In the genomic region with DNA sequence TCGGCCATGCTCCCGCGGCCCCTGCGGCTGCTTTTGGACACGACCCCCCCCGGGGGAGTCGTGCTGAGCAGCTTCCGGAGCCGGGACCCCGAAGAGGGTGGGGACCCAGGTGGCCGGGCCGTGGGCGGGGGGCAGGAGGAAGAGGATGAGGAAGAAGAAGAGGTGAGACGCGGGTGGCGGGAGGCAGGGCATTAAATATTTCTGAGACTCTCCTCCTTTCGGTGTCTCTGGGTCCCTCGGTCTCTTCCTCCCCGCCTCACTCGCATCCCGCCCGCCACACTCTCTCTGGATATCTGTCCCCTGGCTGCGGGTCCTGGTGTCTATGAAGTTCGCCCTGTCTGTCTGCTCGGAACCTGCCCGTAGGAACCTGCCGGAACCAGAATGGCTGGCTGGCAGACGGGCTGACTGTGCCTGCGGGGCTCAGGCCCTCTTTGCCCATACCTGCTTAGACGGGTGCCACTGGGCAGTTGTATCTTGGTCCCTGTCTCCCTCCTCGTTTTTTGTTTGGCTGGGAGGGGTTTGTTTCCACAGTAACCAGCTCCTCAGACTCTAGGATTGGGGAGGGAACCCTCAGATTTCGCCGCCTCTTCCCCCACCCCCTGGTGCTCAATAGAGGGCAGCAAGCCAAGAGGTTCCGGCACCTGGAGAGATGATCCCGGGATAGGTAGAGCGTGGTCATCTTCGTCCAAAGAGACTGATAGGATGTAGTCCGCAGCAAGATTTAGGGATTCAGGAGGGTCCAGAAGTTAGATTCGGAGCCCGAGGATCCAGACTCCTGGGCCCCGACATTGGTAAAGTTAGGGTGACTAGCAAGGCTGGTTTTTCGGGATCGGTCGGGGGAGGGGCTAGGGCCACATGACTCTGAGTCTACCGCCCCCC, we compare ENCODE assay signal across 8 mouse cellular contexts. TPM values are rescaled to one million over a fixed set of nuclear protein-coding genes. Genes with fewer than 3 reads are reported as not detected.
DNase-seq lines count a peak whose midpoint lies in the region; ATAC-seq and TF ChIP-seq lines count a peak whose summit lies in the region.

No protein-coding gene starts in this region.

- no peak for TF ChIP-seq EP300 in lung, postnatal 0 days (IDR thresholded peaks at IDR 0.05)

- ATAC-seq in CD4-positive, CD25-positive, alpha-beta regulatory T cell, adult 4 months = peak; percentile 26
- ATAC-seq in activated CD4-positive, CD25-positive, alpha-beta regulatory T cell, adult 4 months = peak; percentile 34
- ATAC-seq in embryonic facial prominence, embryonic 13.5 days (ENCODE audit: insufficient number of reproducible peaks, insufficient read depth, low FRiP score, low TSS enrichment, low read depth) = no peak
- ATAC-seq in lung, postnatal 0 days = peak; percentile 34

- H3K27me3 ChIP-seq in embryonic facial prominence, embryonic 13.5 days = no peaks in the 10 kb centered on the region
- no peaks in the 10 kb centered on the region for H3K27me3 ChIP-seq in lung, postnatal 0 days (replicated peaks; ENCODE audit: insufficient read depth, low read length)

- WGBS in embryonic facial prominence, embryonic 13.5 days = 1% methylated on average over 45 of the region's 45 CpGs
- 2% methylated on average over 44 of the region's 45 CpGs for WGBS in lung, postnatal 0 days

- intact Hi-C loops in heart, postnatal 14 days (cut with DNase I) = no loop called here

- peak overlapping the region; percentile 99 for H3K4me2 ChIP-seq in embryonic facial prominence, embryonic 13.5 days
- peak overlapping the region; percentile 100 for H3K4me2 ChIP-seq in lung, postnatal 0 days (replicated peaks; ENCODE audit: low read depth, low read length)

- no peak for TF ChIP-seq CTCF in lung, postnatal 0 days (IDR thresholded peaks at IDR 0.05)

- H3K4me3 ChIP-seq in embryonic facial prominence, embryonic 13.5 days = peak overlapping the region; percentile 92
- H3K4me3 ChIP-seq in lung, postnatal 0 days (ENCODE audit: low read depth, low read length) = peak overlapping the region; percentile 82

- H3K4me1 ChIP-seq in embryonic facial prominence, embryonic 13.5 days = peaks cover 18% of the 10 kb centered on the region
- H3K4me1 ChIP-seq in lung, postnatal 0 days (ENCODE audit: insufficient read depth, low read depth, low read length) = 0 out of 2 replicates have a peak, but pooled peaks cover 5% of the 10 kb centered on the region

- H3K9me3 ChIP-seq in embryonic facial prominence, embryonic 13.5 days = no peaks in the 10 kb centered on the region
- H3K9me3 ChIP-seq in lung, postnatal 0 days (ENCODE audit: low read length) = no peaks in the 10 kb centered on the region

- DNase-seq in heart, postnatal 14 days = peak; percentile 51 to 55
- peak; percentile 59 to 69 for DNase-seq in kidney, postnatal 4 days
- peak; percentile 66 for DNase-seq in lung, postnatal 0 days (ENCODE audit: low spot score)
- peak; percentile 56 for DNase-seq in ovary, postnatal 36 days (ENCODE audit: low spot score)
- no peak for DNase-seq in gastrocnemius, adult 8-10 months (ENCODE audit: low spot score in 2 of 2)

- peak overlapping the region; percentile 89 for H3K9ac ChIP-seq in embryonic facial prominence, embryonic 13.5 days
- H3K9ac ChIP-seq in lung, postnatal 0 days (replicated peaks; ENCODE audit: low read depth) = peak overlapping the region; percentile 83

- H3K27ac ChIP-seq in embryonic facial prominence, embryonic 13.5 days = peak overlapping the region; percentile 95
- peak overlapping the region; percentile 95 for H3K27ac ChIP-seq in lung, postnatal 0 days (ENCODE audit: low read length)

- peaks cover 52% of the 10 kb centered on the region for H3K36me3 ChIP-seq in embryonic facial prominence, embryonic 13.5 days
- H3K36me3 ChIP-seq in lung, postnatal 0 days (ENCODE audit: insufficient read depth, low read length) = peaks cover 20% of the 10 kb centered on the region

RNA-seq across cellular contexts. Expression of a gene that starts 1.2 kb away (rescaled TPM):
- 10 to 100 TPM; 30.2 to 31.4 TPM for polyA plus RNA-seq in CD4-positive, CD25-positive, alpha-beta regulatory T cell, adult 4 months (2017; shearing (Covaris generic))
- 10 to 100 TPM; 26.5 to 34.3 TPM for polyA plus RNA-seq in activated CD4-positive, CD25-positive, alpha-beta regulatory T cell, adult 4 months (2017; shearing (Covaris generic))
- 61.2 and 63.7 TPM in 2 replicates for polyA plus RNA-seq in embryonic facial prominence, embryonic 13.5 days (2015; fragmentation: Nextera tagmentation; extraction: Ambion mirVana)
- 10 to 100 TPM; 54.7 to 58.6 TPM for total RNA-seq in heart, postnatal 14 days (2021)
- 39.0 and 45.2 TPM in 2 replicates for polyA plus RNA-seq in lung, postnatal 0 days (2015; fragmentation: Nextera tagmentation; extraction: Ambion mirVana)
- total RNA-seq in gastrocnemius, adult 8-10 months (2022) = 10 to 100 TPM; 20.3 to 26.3 (median 23.6) TPM

RNA-seq across cellular contexts. Expression of a gene that starts 9.6 kb away (rescaled TPM):
- polyA plus RNA-seq in CD4-positive, CD25-positive, alpha-beta regulatory T cell, adult 4 months (2017; shearing (Covaris generic)) = 100 to 1,000 TPM; 121 to 141 TPM
- polyA plus RNA-seq in activated CD4-positive, CD25-positive, alpha-beta regulatory T cell, adult 4 months (2017; shearing (Covaris generic)) = 100 to 1,000 TPM; 113 to 146 TPM
- polyA plus RNA-seq in embryonic facial prominence, embryonic 13.5 days (2015; fragmentation: Nextera tagmentation; extraction: Ambion mirVana) = 176 and 190 TPM in 2 replicates
- 10 to 100 TPM; 62.7 to 73.7 TPM for total RNA-seq in heart, postnatal 14 days (2021)
- polyA plus RNA-seq in lung, postnatal 0 days (2015; fragmentation: Nextera tagmentation; extraction: Ambion mirVana) = 99.7 and 103 TPM in 2 replicates
- total RNA-seq in gastrocnemius, adult 8-10 months (2022) = 10 to 100 TPM; 56.4 to 69.1 (median 64.0) TPM

RNA-seq across cellular contexts. Expression of a gene that starts 9.9 kb away (rescaled TPM):
- polyA plus RNA-seq in CD4-positive, CD25-positive, alpha-beta regulatory T cell, adult 4 months (2017; shearing (Covaris generic)) = 10 to 100 TPM; 11.5 to 14.3 TPM
- 10 to 100 TPM; 11.8 to 16.6 TPM for polyA plus RNA-seq in activated CD4-positive, CD25-positive, alpha-beta regulatory T cell, adult 4 months (2017; shearing (Covaris generic))
- polyA plus RNA-seq in embryonic facial prominence, embryonic 13.5 days (2015; fragmentation: Nextera tagmentation; extraction: Ambion mirVana) = 36.2 and 40.7 TPM in 2 replicates
- 10 to 100 TPM; 10.4 to 11.5 TPM for total RNA-seq in heart, postnatal 14 days (2021)
- 8.8 TPM in 2 replicates for polyA plus RNA-seq in lung, postnatal 0 days (2015; fragmentation: Nextera tagmentation; extraction: Ambion mirVana)
- 10 to 100 TPM in 1 of 4 experiments, 1 to 10 TPM in 3; 7.8 to 11.5 (median 8.7) TPM for total RNA-seq in gastrocnemius, adult 8-10 months (2022)

RNA-seq across cellular contexts. Expression of a gene that starts 14.8 kb away (rescaled TPM):
- 1 to 10 TPM; 3.6 to 3.8 TPM for polyA plus RNA-seq in CD4-positive, CD25-positive, alpha-beta regulatory T cell, adult 4 months (2017; shearing (Covaris generic))
- 1 to 10 TPM; 4.1 to 4.7 TPM for polyA plus RNA-seq in activated CD4-positive, CD25-positive, alpha-beta regulatory T cell, adult 4 months (2017; shearing (Covaris generic))
- polyA plus RNA-seq in embryonic facial prominence, embryonic 13.5 days (2015; fragmentation: Nextera tagmentation; extraction: Ambion mirVana) = 15.4 and 17.6 TPM in 2 replicates
- 10 to 100 TPM; 16.8 to 20.3 TPM for total RNA-seq in heart, postnatal 14 days (2021)
- 16.6 and 17.0 TPM in 2 replicates for polyA plus RNA-seq in lung, postnatal 0 days (2015; fragmentation: Nextera tagmentation; extraction: Ambion mirVana)
- total RNA-seq in gastrocnemius, adult 8-10 months (2022) = 10 to 100 TPM; 14.5 to 18.7 (median 17.1) TPM

RNA-seq across cellular contexts. Expression of a gene that starts 14.8 kb away (rescaled TPM):
- 100 to 1,000 TPM; 348 to 555 TPM for polyA plus RNA-seq in CD4-positive, CD25-positive, alpha-beta regulatory T cell, adult 4 months (2017; shearing (Covaris generic))
- 100 to 1,000 TPM; 299 to 436 TPM for polyA plus RNA-seq in activated CD4-positive, CD25-positive, alpha-beta regulatory T cell, adult 4 months (2017; shearing (Covaris generic))
- 26.6 and 31.9 TPM in 2 replicates for polyA plus RNA-seq in embryonic facial prominence, embryonic 13.5 days (2015; fragmentation: Nextera tagmentation; extraction: Ambion mirVana)
- total RNA-seq in heart, postnatal 14 days (2021) = 100 to 1,000 TPM in 1 of 2 experiments, 10 to 100 TPM in 1; 92.8 to 100 TPM
- polyA plus RNA-seq in lung, postnatal 0 days (2015; fragmentation: Nextera tagmentation; extraction: Ambion mirVana) = 102 and 113 TPM in 2 replicates
- total RNA-seq in gastrocnemius, adult 8-10 months (2022) = 10 to 100 TPM; 35.3 to 41.1 (median 38.3) TPM

Comparison
In these comparisons a context has a peak if more than half of its experiments do, and no peak if none do; other contexts are left out.
1. DNase-seq: peak in heart, postnatal 14 days (2 of 2), kidney, postnatal 4 days (2 of 2), lung, postnatal 0 days (single experiment) and ovary, postnatal 36 days (single experiment); none in gastrocnemius, adult 8-10 months (0 of 2).